Mouse (Mus musculus) adrenal gland (tissue): ENCODE results near the gene Rinl.

Experiments
- intact Hi-C: fragments of 180-260 bp; cut with DNase I; formaldehyde crosslinking; loops from one replicate; pipeline ENCODE4 v1.15.1; 2025
- long read RNA-seq, 2 experiments: library from polyadenylated mRNA; unstranded; transcript quantifications; one replicate each; pipeline ENCODE4 v2.0.0; 2020; ENCODE audit warnings: borderline replicate concordance in 1 of 2; ENCODE audit not compliant: insufficient replicate concordance in 1 of 2

The Rinl gene
- long read RNA-seq, experiment 1, partial matches to known transcripts, result 3 of 3 reads
- long read RNA-seq, experiment 1, other reads (novel, unspliced or antisense), result 0 of 3 reads
- long read RNA-seq, experiment 2, partial matches to known transcripts, result 0 of 1 reads
- long read RNA-seq, experiment 2, other reads (novel, unspliced or antisense), result 0 of 1 reads

GRCm38 (mm10) chr7:28788307-28789195 is at the start of gene Rinl:
Rinl (plus strand) TSS chr7:28788969.
- intact Hi-C loops, result loop anchor here (5.0 to 10.0 kb wide), 2 partner anchors 184 to 246 kb away; no protein-coding TSS in a partner anchor

DNA sequence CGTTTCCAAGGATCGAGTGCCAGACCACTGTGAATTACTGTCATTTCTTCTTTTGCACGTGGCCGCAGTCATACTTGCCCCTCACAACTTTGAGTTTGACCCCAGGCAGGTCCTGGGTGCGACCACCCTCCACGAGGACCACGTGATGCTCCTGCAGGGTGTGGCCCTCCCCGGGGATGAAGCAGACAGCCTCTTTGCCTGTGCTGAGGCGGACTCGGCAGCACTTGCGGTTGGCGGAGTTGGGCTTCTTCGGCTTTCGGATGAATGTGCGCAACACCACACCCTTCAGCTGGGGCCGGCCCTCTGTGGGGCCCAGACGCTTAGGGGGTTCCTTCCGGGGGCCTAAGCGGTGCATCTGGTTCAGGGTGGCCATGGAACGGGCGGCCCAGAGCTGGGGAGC is 48.9 kb upstream of the Rinl start:
- intact Hi-C loops, result no loop called here

DNA sequence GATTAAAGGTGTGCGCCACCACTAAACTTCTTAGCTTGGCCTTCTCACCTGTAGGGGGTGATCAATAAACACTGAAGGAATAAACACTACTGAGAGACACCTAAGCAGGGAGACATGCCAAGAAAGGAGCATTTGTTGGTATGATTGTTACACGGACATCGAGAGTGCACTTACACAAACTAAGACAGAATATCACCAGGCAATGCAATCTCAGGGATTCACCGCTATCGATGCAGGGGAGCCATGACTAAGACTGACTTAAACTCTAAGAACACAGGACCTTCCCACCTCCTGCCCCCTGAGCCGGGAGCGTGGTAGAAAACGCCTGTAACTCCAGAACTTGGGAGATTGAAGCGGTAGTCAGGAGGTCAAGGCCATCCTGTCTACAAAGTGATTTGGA is 47.8 kb upstream of the Rinl start:
- intact Hi-C loops, result no loop called here

- intact Hi-C loops, result no loop called here
Measured at GRCm38 (mm10) chr7:28741368-28741708, 47.4 kb upstream of the Rinl start.

- intact Hi-C loops, result no loop called here
Measured at GRCm38 (mm10) chr7:28741709-28742438, 46.9 kb upstream of the Rinl start, which contains the start of the genes Mrps12 and Sars2. Mrps12 (minus strand) TSS chr7:28741820. Sars2 (plus strand) TSS chr7:28741992.

DNA sequence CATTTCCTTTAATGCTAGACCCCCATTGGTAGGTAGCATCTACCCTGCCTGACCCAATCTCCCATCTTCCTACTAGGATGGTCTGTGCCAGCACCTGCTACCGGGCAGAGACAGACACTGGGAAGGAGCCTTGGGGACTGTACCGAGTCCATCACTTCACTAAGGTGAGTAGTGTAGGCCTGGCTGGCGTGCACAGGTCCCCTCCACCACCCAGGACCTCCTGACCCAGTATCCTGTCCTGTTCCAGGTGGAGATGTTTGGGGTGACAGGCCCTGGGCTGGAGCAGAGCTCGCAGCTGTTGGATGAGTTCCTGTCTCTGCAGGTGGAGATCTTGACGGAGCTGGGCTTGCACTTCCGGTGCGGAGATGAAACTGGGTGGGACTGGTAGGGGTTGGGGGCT is 38.8 kb upstream of the Rinl start:
- intact Hi-C loops, result no loop called here

GRCm38 (mm10) chr7:28756079-28756478 is 32.7 kb upstream of the Rinl start, which contains the start of gene Ccer2:
Ccer2 (plus strand) TSS chr7:28756174.
- intact Hi-C loops, result no loop called here

- intact Hi-C loops, result no loop called here
Measured at GRCm38 (mm10) chr7:28758623-28759022, 30.1 kb upstream of the Rinl start.

GRCm38 (mm10) chr7:28761907-28762306 is 26.9 kb upstream of the Rinl start:
- intact Hi-C loops, result no loop called here

- intact Hi-C loops, result no loop called here
Measured at GRCm38 (mm10) chr7:28765211-28765610, 23.6 kb upstream of the Rinl start.

DNA sequence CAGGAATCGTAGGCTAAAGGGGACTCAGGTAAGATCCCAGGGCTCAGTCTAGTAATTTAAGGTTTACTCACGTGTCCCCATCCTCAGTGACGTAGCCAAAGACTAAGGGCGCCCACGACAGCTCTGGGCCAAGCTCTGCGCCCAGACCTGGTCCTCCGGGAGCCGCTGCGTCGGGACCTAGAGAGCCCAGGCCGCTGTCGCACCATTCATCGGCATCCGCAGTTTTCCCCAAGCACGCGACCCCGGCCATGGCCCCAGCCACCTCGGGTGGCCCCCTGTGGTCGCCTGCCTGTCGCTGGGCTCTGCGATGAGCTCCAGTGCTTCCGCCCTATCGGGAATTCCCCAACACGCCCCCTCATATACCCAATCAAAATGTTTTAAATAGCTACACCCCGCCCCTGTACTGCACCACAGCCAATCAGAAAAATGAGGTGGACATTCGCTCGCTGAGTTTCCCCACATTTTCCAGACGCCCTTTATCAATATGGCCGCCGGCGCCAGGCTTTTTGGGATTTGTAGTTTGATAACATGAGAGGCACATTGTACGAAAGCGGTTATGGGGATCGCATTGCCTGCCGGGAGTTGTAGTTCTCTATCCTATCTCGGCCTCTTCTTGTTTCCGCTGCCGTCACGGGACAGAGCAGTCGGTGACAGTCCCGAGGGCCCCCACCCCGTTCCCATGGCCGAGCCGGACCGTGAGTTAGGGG is 22.4 kb upstream of the Rinl start, which contains the start of gene Sirt2:
Sirt2 (plus strand) TSS at position 563 of the 707 bp plus-strand sequence.
- intact Hi-C loops, result no loop called here

DNA sequence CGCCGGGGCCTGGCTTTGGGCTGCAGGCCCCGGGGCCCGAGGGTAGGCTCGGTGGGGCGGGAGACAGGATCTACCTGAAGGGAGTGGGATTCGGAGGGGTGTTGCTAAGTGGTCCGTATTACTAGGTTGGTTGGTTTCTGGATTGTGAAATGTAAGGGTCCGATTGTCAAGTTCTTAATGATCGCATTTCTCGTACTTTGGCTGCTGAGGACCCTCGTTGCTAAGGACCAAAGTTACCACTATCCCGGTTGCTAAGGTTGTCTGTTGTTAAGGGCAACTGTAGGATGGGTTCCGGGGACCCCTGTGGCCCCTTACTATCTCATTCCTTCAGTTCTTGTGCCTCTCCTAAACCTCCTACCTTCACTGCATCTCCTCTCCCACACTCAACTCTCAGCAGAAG is 21.9 kb upstream of the Rinl start:
- intact Hi-C loops, result no loop called here

- intact Hi-C loops, result no loop called here
Measured at GRCm38 (mm10) chr7:28767462-28767965, 21.3 kb upstream of the Rinl start, which contains the start of gene Nfkbib. Nfkbib (minus strand) TSS chr7:28767512.

- intact Hi-C loops, result no loop called here
Measured at GRCm38 (mm10) chr7:28769414-28769958, 19.3 kb upstream of the Rinl start.

GRCm38 (mm10) chr7:28770309-28770708 is 18.5 kb upstream of the Rinl start:
- intact Hi-C loops, result no loop called here

- intact Hi-C loops, result no loop called here
Measured at GRCm38 (mm10) chr7:28771867-28772266, 16.9 kb upstream of the Rinl start.

DNA sequence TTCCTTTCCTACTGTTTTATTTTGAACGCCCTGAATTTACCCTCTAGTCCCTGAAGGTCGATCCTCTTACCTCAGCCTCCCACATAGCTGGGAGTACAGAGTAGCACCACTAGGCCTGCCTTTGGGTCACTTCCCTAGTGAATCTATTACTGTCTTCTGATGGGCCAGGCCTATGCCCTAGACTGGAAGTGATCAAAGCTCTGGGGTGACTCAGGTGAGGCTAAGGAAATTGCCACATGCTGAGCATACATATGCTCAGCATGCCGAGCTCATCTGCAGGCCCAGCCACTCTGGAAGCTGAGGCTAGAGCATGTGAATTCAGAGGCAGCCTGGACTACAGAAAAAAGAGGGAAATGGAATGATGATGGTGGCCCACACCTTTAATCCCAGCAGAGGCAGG is 15.6 kb upstream of the Rinl start:
- intact Hi-C loops, result no loop called here

GRCm38 (mm10) chr7:28774164-28774563 is 14.6 kb upstream of the Rinl start:
- intact Hi-C loops, result no loop called here

- intact Hi-C loops, result no loop called here
Measured at GRCm38 (mm10) chr7:28775129-28775528, 13.6 kb upstream of the Rinl start.

DNA sequence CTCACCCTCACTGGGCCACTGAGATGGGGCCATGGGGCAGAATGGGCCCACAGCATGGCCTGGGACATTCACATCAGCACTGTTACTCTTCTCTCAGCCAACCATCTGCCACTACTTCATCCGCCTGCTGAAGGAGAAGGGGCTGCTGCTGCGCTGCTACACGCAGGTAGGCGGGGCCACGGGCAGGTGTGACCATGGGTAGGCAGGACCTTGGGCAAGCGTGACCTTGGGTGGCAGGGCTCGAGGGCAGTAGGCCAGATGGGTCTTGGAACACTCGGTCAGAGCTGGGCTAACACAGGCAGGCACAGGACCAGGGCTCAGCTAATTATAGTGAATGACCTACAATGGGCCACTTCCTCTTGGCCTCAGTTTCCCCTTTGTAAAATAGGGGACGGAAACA is 9.9 kb upstream of the Rinl start:
- intact Hi-C loops, result no loop called here
